Mouse (Mus musculus) hindbrain, embryonic 14.5 days (tissue): ENCODE measurements around the gene Fosb. TPM values are rescaled to one million over a fixed set of nuclear protein-coding genes. Genes with fewer than 3 reads are reported as not detected.
A peak's percentile ranks its signal among the peaks of the same experiment; 100 is the strongest.

Experiments used
- ATAC-seq: fragments of 200-750 bp; cut with Nextera tagmentation; 2 replicates; pipeline ENCODE4 v1.8.0; 2017; ENCODE audit warnings: moderate number of reproducible peaks, mild to moderate bottlenecking, moderate TSS enrichment, moderate library complexity; ENCODE audit not compliant: low FRiP score
- DNase-seq: peaks from one replicate; pipeline ENCODE4 v3.0.0-alpha.2; 2015; ENCODE audit warnings: low spot score
- H3K27ac ChIP-seq: fragments of 300-500 bp; sonication (generic); 2 replicates; pipeline ENCODE4 v1.5.1; 2014; ENCODE audit warnings: mild to moderate bottlenecking, moderate library complexity
- H3K27me3 ChIP-seq: fragments of 300-500 bp; sonication (generic); 2 replicates; pipeline ENCODE4 v1.6.1; 2014; ENCODE audit warnings: mild to moderate bottlenecking, low read length, mixed read lengths; ENCODE audit not compliant: control insufficient read depth, insufficient read depth
- H3K36me3 ChIP-seq: fragments of 300-500 bp; sonication (generic); replicated peaks from 2 replicates; pipeline ENCODE4 v1.6.1; 2014; ENCODE audit not compliant: control insufficient read depth, insufficient read depth
- H3K4me1 ChIP-seq: fragments of 300-500 bp; sonication (generic); replicated peaks from 2 replicates; pipeline ENCODE4 v1.6.1; 2014; ENCODE audit warnings: antibody characterized with exemption, low read length, mixed read lengths; ENCODE audit not compliant: control insufficient read depth, insufficient read depth
- H3K4me2 ChIP-seq: fragments of 300-500 bp; sonication (generic); replicated peaks from 2 replicates; pipeline ENCODE4 v1.6.1; 2014; ENCODE audit warnings: mild to moderate bottlenecking, moderate library complexity
- H3K4me3 ChIP-seq: fragments of 300-500 bp; sonication (generic); replicated peaks from 2 replicates; pipeline ENCODE4 v1.5.1; 2014; ENCODE audit warnings: mild to moderate bottlenecking, low read length
- H3K9ac ChIP-seq: fragments of 300-500 bp; sonication (generic); 2 replicates; pipeline ENCODE4 v1.6.1; 2014
- H3K9me3 ChIP-seq: fragments of 300-500 bp; sonication (generic); 2 replicates; pipeline ENCODE4 v1.6.1; 2016; ENCODE audit warnings: low read length; ENCODE audit not compliant: control insufficient read depth
- WGBS: fragments of 180-500 bp; shearing (Covaris S2); extraction: QIAGEN DNeasy Blood & Tissue Kit; methylation state at CpG from one replicate; pipeline ENCODE4 v1.1.7; 2014; 5-methylcytosine and 5-hydroxymethylcytosine counted together
- polyA plus RNA-seq: library from polyadenylated mRNA; unstranded; fragments of >200 nt; fragmentation: Nextera tagmentation; extraction: Ambion mirVana; gene quantifications from 2 replicates; pipeline ENCODE4 v1.2.1, GENCODE M21; 2014

The Fosb gene
- polyA plus RNA-seq, 1 experiment from 2014 or later, result 0.12 TPM

- H3K9ac ChIP-seq, result no peak overlapping the region
- 39% methylated on average over 4 of the region's 4 CpGs for WGBS
- H3K27me3 ChIP-seq, result peaks cover 5% of the 10 kb centered on the region
- no peaks in the 10 kb centered on the region for H3K9me3 ChIP-seq
- DNase-seq, result no peak
- no peak for ATAC-seq
- no peak overlapping the region for H3K27ac ChIP-seq
- H3K4me1 ChIP-seq, result peaks cover 15% of the 10 kb centered on the region
- H3K36me3 ChIP-seq, result no peaks in the 10 kb centered on the region
- H3K4me2 ChIP-seq, result no peak overlapping the region
- no peak overlapping the region for H3K4me3 ChIP-seq
Observed at GRCm38 (mm10) chr7:19311991-19312390, 2.1 kb upstream of the Fosb start.

- Histone ChIP-seq H3K9ac (peak overlapping the region; percentile 47), H3K27me3 (peaks cover 31% of the 10 kb centered on the region), H3K27ac (no peak overlapping the region), H3K4me3 (peak overlapping the region; percentile 51), H3K9me3 (no peaks in the 10 kb centered on the region), H3K4me1 (peaks cover 21% of the 10 kb centered on the region), H3K4me2 (peak overlapping the region; percentile 69), H3K36me3 (no peaks in the 10 kb centered on the region)
- DNase-seq, result no peak
- no peak for ATAC-seq
- WGBS, result 1% methylated on average over 48 of the region's 48 CpGs
Observed at GRCm38 (mm10) chr7:19309278-19309883, 470 bp downstream of the Fosb start.

GRCm38 (mm10) chr7:19308454-19309277 is 1.2 kb downstream of the Fosb start:
- Histone ChIP-seq H3K4me3 (peak overlapping the region; percentile 51), H3K36me3 (no peaks in the 10 kb centered on the region), H3K4me1 (peaks cover 21% of the 10 kb centered on the region), H3K27ac (peak overlapping the region; percentile 5; the same call in 1 of the 2 replicates), H3K4me2 (peak overlapping the region; percentile 69), H3K9me3 (no peaks in the 10 kb centered on the region), H3K27me3 (peaks cover 38% of the 10 kb centered on the region), H3K9ac (peak overlapping the region; percentile 43)
- DNase-seq (peak; percentile 93), ATAC-seq (peak; percentile 88)
- WGBS, result under 1% methylated on average over 58 of the region's 58 CpGs

GRCm38 (mm10) chr7:19307739-19308453 is 2.0 kb downstream of the Fosb start:
- Histone ChIP-seq H3K27ac (peak overlapping the region; percentile 5; the same call in 1 of the 2 replicates), H3K4me2 (peak overlapping the region; percentile 69), H3K4me1 (peaks cover 21% of the 10 kb centered on the region), H3K36me3 (no peaks in the 10 kb centered on the region), H3K27me3 (peaks cover 46% of the 10 kb centered on the region), H3K9ac (peak overlapping the region; percentile 29; the same call in 1 of the 2 replicates), H3K9me3 (no peaks in the 10 kb centered on the region), H3K4me3 (peak overlapping the region; percentile 51)
- peak; percentile 40 for ATAC-seq
- peak; percentile 50 for DNase-seq
- whole genome bisulfite sequencing, result 3% methylated on average over 18 of the region's 18 CpGs

- H3K27me3 ChIP-seq, result peaks cover 54% of the 10 kb centered on the region
- peaks cover 21% of the 10 kb centered on the region for H3K4me1 ChIP-seq
- H3K4me2 ChIP-seq, result peak overlapping the region; percentile 69; the same call in 1 of the 2 replicates
- H3K27ac ChIP-seq, result no peak overlapping the region
- H3K36me3 ChIP-seq, result no peaks in the 10 kb centered on the region
- H3K9ac ChIP-seq, result no peak overlapping the region
- ATAC-seq (no peak), DNase-seq (no peak)
- no peak overlapping the region for H3K4me3 ChIP-seq
- 69% methylated on average over 25 of the region's 25 CpGs for WGBS
- H3K9me3 ChIP-seq, result no peaks in the 10 kb centered on the region
Observed at GRCm38 (mm10) chr7:19306819-19307738, 2.8 kb downstream of the Fosb start.

- H3K27ac ChIP-seq, result no peak overlapping the region
- no peak overlapping the region for H3K4me3 ChIP-seq
- no peak for DNase-seq
- H3K4me1 ChIP-seq, result peaks cover 21% of the 10 kb centered on the region
- WGBS, result 45% methylated on average over 16 of the region's 16 CpGs
- H3K4me2 ChIP-seq, result no peak overlapping the region
- H3K9ac ChIP-seq, result no peak overlapping the region
- H3K27me3 ChIP-seq, result peaks cover 62% of the 10 kb centered on the region
- no peak for ATAC-seq
- H3K36me3 ChIP-seq, result no peaks in the 10 kb centered on the region
- no peaks in the 10 kb centered on the region for H3K9me3 ChIP-seq
Observed at GRCm38 (mm10) chr7:19305796-19306765, 3.8 kb downstream of the Fosb start.

GRCm38 (mm10) chr7:19305413-19305735 is 4.5 kb downstream of the Fosb start:
- no peak overlapping the region for H3K27ac ChIP-seq
- peak overlapping the region; percentile 41 for H3K9ac ChIP-seq
- H3K27me3 ChIP-seq, result peaks cover 62% of the 10 kb centered on the region
- H3K4me3 ChIP-seq, result no peak overlapping the region
- peaks cover 21% of the 10 kb centered on the region for H3K4me1 ChIP-seq
- no peak for ATAC-seq
- DNase-seq, result no peak
- no peaks in the 10 kb centered on the region for H3K36me3 ChIP-seq
- WGBS, result 7% methylated on average over 6 of the region's 6 CpGs
- H3K9me3 ChIP-seq, result no peaks in the 10 kb centered on the region
- no peak overlapping the region for H3K4me2 ChIP-seq
